Mouse (Mus musculus) cerebellum, adult 11-12 months (tissue): ENCODE data around the gene Rhod.
"Not testable (repeated sequence)": the region's sequence is repeated elsewhere in the genome, so short reads cannot be mapped to it uniquely, and the experiment has no call there.

Source experiments
- DNase-seq: peaks from one replicate; pipeline ENCODE4 v3.0.0; 2022

Rhod gene

DNA sequence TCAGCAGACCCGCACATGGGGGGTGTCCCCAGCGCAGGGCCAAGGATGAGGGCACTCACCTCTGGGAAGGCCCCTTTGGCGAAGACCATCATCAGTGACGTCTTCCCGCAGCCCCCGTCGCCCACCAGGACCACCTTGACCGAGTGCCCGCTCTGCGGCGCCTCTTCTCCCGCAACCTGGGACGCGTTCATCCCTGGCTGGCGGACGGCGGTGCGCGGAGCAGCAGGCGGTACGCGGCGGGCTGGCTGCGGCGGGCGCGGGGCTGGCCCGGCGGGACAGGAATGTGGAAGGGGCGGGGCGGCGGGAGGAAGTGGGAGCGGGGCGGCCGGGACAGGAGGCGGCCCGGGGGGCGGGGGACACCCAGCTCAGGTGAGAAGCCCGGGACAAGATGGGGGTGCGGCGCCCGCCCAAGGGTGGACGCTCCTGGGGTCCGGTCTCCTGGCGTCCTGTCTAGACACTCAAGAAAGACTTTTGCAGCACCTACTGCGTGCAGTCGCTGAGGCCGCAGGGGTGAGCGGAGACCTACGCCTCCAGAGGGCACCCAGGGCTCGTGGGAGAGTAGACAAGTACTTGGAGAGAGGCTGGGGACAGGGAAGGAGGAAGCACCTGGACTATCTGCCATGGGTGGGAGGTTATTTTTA is at the start of gene Rhod:
Gene Rhod (minus strand): TSS at position 272 of the 641 bp plus-strand sequence.
- no peak for DNase-seq

DNA sequence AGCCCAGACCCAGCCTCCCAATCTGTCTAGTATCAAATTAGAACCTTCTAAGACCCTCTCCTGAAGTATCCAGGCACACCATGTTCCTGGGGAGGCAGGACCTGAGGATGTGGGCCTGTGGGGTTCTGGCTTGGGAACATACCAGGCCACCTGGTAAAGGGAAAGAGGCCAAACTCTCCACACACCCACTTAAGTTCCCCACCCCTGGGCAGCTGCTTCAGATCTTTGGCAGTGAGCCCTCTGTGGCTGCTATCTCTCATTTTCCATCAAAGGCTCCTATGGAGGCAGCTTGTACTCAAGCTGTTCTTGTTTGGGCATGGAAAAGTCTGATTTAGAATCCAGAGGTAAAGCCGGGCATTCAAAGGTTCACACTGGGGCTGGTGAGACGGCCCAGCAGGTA is 48.6 kb upstream of the Rhod start:
- no peak for DNase-seq

- DNase-seq = no peak
These were observed 45.8 kb upstream of the Rhod start for GRCm38 (mm10) chr19:4485006-4485405.

- peak; percentile 75 for DNase-seq
These were observed 43.1 kb upstream of the Rhod start for GRCm38 (mm10) chr19:4482111-4482859.

- DNase-seq = peak; percentile 65
These were observed 42.1 kb upstream of the Rhod start for GRCm38 (mm10) chr19:4481326-4481725.

GRCm38 (mm10) chr19:4480041-4480440 is 40.8 kb upstream of the Rhod start:
- peak; percentile 85 for DNase-seq

DNA sequence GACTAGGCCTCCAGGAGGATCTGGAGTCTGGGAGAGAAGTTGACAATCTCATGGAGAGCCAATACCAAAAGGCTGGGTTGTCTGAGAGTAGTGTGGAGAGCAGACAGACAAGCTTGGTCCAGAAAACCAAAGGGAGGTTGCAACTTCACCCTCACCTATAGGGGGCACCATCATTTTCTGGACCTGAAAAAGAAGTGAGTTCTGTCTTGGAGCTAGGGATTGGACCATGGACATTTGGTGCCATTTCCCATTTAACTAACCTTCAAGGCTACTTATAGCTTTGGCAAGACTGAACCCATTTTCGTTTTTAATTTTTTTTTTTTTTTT is 38.9 kb upstream of the Rhod start:
- DNase-seq = no peak

DNA sequence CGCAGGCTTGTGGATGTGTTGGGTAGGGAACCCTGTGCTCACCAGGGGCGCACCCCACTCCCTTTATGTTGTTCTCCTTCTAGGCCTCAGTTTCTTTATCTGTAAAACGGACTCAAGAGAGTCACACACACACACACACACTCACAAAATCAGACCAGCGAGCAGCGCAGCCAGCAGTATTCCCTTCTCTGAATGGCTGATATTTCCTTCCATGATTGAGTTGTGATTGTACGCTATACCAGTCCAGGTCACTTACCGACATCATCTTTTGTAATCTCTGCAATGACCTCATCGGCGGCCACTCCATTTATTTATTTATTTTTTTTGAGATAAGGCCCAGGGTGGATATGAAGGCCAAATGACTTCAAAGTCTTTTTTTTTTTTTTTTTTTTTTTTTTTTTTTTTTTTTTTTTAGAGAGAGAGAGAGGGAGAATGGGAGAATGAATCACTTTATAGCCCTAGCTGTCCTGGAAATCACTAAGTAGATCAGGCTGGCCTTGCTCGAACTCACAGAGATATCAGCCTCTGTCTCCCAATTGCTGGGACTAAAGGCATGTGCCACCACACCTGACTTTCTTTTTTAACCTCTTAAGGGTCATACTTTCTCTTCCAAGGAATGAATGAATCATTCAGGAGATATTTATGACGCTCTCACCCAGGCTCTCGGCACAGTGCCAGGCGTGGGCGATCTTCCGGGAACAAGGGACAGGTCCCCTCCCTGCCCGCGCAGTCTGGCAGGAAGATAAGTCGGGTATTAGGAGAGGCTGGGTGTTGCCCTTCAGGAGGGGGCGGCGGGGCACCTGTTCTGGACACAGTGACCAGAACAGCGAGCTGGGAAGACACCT is 38.3 kb upstream of the Rhod start, which contains the start of gene Syt12:
Gene Syt12 (minus strand): TSS at position 103 of the 845 bp plus-strand sequence.
- DNase-seq = peak; percentile 92

GRCm38 (mm10) chr19:4476601-4477257 is 37.5 kb upstream of the Rhod start:
- DNase-seq = peak; percentile 85

DNA sequence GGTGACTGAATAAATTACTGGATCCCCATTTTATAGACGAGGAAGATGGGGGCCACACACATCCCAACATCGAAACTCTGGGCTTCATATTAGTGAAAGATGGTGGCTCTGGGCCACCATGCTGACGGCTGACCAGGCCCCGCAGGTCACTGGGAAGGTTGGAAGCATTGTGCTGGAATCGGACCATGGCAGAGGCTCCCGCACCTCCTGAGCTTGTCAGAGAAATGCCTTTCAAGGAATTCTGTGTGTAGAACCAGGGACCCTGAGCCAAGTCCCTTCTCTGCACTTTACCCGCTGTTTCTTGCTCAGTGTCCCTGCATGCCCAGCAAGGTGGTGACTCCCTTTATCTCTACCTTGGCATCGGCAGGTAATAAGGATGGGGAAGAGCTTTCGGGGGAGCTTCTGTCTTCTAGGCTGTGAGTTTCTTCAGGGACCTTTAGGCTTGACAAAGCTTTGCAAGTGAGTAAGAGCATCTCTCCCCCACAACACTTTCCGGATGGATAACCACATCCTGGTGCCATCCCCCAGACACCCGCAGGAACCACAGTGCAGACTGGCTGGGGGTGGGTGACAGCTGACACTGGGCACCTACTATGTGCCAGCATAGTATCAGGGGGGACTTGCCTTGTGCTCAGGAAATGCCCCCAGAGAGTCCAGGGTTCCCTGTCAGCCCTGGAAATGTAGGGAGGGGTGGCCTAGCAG is 36.1 kb upstream of the Rhod start:
- peak; percentile 62 for DNase-seq

- peak; percentile 51 for DNase-seq
These were observed 35.5 kb upstream of the Rhod start for GRCm38 (mm10) chr19:4474739-4475138.

DNA sequence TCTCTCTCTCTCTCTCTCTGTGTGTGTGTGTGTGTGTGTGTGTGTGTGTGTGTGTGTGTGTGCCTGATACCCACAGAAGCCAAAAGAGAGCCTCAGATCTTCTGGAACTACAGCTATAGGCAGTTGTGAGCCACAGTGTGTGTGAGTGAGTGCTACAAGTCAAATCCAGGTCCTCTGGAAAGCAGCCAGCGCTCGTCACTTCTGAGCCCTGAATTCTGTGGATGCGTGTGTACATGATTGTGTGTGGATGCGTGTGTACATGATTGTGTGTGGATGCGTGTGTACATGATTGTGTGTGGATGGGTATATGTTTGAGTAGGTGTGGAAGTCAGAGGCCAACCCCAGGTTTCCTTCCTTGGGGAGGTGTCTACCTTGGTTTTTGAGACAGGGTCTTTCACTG is 34.3 kb upstream of the Rhod start:
- peak; percentile 46 for DNase-seq

- peak; percentile 51 for DNase-seq
These were observed 29.1 kb upstream of the Rhod start for GRCm38 (mm10) chr19:4468363-4468762.

GRCm38 (mm10) chr19:4464666-4465065 is 25.4 kb upstream of the Rhod start:
- no peak for DNase-seq

- DNase-seq = no peak
These were observed 22.7 kb upstream of the Rhod start for GRCm38 (mm10) chr19:4461981-4462380.

DNA sequence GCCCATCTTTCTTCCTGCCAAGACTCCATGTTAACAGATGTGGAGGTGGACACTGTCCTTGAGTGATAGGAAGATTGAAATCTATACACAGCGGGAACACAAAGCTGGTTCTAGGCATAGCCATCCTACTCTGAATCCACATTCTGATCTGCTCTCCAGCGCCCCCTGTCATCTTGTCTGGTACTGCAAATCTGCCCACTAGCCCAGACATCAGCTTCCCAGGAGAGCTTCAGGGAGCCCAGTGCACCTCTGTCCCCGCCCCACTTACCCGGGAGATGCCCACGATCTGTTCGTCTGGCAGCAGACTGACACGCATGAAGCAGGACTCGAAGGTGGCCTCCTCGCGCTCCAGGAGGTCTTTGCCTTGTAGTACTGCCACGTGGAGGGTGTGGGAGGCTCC is 17.0 kb upstream of the Rhod start:
- peak; percentile 66 for DNase-seq

DNA sequence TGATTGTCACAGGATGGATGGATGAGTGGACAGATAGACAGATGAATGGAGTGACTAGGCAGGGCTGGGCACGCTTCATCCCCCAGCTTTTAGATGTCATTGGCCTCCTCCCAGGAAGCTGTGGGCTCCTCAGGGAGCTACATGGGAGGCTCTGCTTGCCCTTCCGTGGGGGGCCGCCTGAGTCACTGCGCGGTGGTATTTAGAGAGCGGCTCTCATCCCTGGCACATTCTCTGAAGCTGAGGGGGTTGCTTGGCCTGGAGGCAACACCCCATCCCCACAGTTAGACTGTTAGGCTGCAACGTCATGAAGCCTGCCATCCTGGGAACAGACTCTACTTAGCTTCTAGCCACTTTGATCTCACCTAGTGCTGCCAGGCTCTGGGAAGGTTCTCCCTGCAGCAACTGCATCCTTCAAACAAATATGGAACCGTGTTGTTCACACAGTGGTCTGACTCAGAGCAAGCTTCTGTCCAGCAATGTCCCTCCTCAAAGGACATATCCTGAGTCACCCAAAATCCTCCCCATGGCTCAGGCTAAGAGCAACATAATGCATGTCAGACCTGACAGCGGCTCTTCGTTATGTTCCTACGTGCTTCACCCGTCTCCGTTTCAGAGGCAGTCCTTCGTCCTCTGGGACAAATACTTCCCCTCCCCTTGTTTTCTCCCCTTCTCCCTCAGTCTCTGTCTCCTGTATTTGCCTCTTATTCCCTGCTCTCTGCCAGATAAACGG is 16.0 kb upstream of the Rhod start:
- DNase-seq = no peak

- DNase-seq = not testable (repeated sequence)
These were observed 14.8 kb upstream of the Rhod start for GRCm38 (mm10) chr19:4454040-4454439.

GRCm38 (mm10) chr19:4452525-4452924 is 13.3 kb upstream of the Rhod start:
- DNase-seq = no peak

DNA sequence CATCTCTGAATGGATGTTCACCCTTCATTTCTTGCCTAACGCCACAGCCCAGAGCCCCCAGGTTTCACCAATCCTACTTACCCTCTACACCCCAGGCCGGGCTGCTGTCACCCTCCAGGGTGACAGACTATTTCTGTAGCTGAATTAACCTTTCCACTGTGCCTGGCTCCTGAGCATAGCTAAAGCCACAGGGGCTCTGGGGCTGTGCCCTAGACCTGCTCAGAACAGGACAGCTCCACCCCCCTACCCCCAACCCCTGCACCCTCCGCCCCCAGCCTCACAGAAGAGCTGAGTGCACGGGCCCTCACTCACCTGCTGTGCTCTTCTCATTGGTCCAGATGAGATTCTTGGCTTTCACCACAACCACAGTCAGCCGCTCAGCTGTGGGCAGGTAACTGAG is 12.7 kb upstream of the Rhod start:
- no peak for DNase-seq

DNA sequence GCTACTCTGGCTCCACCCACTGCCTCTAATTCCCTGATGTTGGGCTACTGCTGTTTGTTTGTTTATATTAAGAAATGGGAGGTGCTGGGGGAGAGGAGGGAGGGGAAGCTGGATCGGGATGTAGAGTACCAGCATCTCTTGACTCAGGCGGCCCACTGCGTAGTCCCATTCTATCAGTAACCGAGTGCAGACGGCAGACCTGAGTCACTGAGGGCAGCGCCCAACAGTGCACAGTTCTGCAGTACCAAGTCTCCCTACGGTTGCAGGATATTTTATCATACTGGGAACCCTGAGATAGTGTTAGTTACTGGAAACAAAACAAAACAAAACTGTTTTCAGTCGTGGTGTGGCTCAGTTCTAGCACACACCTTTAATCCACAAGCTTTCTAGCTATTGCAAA is 11.9 kb upstream of the Rhod start:
- no peak for DNase-seq

DNA sequence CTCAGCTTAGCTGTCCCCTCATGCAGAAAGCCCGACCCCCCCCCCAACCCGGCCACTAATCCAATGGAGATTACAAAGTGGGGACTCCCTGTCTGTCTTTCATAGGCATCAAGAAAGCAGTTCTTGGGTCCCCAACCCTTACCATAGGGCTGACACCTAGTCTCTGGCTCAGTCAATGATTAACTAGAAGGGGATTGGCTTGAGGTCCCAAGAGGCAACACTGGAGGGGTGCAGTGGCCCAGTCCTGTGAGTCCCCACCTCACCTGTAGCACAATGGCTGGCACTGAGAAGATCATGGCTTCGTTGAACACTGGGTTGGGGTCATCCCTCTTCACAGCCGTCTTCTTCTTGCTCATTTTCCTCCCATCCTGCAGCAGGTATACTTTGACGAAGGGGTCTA is 11.4 kb upstream of the Rhod start:
- no peak for DNase-seq
